ENCODE assay signal across 11 mouse cellular contexts in genomic region chr14:122468971-122469755, GRCm38 (mm10). TPM values are rescaled to one million over a fixed set of nuclear protein-coding genes. Genes with fewer than 3 reads are reported as not detected.
A peak's percentile ranks its signal among the peaks of the same experiment; 100 is the strongest.
DNase-seq lines count a peak whose midpoint lies in the region; ATAC-seq lines count a peak whose summit lies in the region.
"Had no signal": no experiment of that assay in that cellular context is flagged by ENCODE, and none has a peak within 500 bp of the region (broad histone marks: within the 10 kb centered on the region; RNA-seq: fewer than 3 reads in every experiment).

No protein-coding gene starts in this region.

- no peaks in the 10 kb centered on the region for H3K9me3 ChIP-seq in embryonic facial prominence, embryonic 14.5 days (ENCODE audit: control insufficient read depth, low read length)
- H3K9me3 ChIP-seq in limb, embryonic 11.5 days (ENCODE audit: control insufficient read depth, low read length), result no peaks in the 10 kb centered on the region
- H3K9me3 ChIP-seq: liver, embryonic 13.5 days; stomach, embryonic 15.5 days had no signal

- H3K36me3 ChIP-seq in embryonic facial prominence, embryonic 14.5 days (ENCODE audit: control insufficient read depth, insufficient read depth, low read length), result no peaks in the 10 kb centered on the region
- no peaks in the 10 kb centered on the region for H3K36me3 ChIP-seq in limb, embryonic 11.5 days (ENCODE audit: control insufficient read depth, insufficient read depth, low read length)
- H3K36me3 ChIP-seq: G1E; liver, embryonic 13.5 days; stomach, embryonic 15.5 days had no signal

- H3K27me3 ChIP-seq in embryonic facial prominence, embryonic 14.5 days (replicated peaks; ENCODE audit: control insufficient read depth, insufficient read depth, low read length), result peaks cover 99% of the 10 kb centered on the region
- peaks cover 22% of the 10 kb centered on the region for H3K27me3 ChIP-seq in limb, embryonic 11.5 days (ENCODE audit: control insufficient read depth, insufficient read depth, low read length)

- peak overlapping the region; percentile 7; the same call in 1 of the 2 replicates for H3K4me2 ChIP-seq in embryonic facial prominence, embryonic 14.5 days (ENCODE audit: low read depth, low read length)
- peak overlapping the region; percentile 55 for H3K4me2 ChIP-seq in limb, embryonic 11.5 days (ENCODE audit: low read depth, severe bottlenecking)
- H3K4me2 ChIP-seq: liver, embryonic 13.5 days; stomach, embryonic 15.5 days had no signal

- no peak overlapping the region for H3K9ac ChIP-seq in embryonic facial prominence, embryonic 14.5 days (ENCODE audit: low read depth, low read length)
- H3K9ac ChIP-seq in limb, embryonic 11.5 days (ENCODE audit: low read length), result peak overlapping the region; percentile 43
- H3K9ac ChIP-seq: liver, embryonic 13.5 days; stomach, embryonic 15.5 days had no signal

- H3K4me3 ChIP-seq in embryonic facial prominence, embryonic 14.5 days (ENCODE audit: low read depth, low read length), result no peak overlapping the region
- H3K4me3 ChIP-seq in limb, embryonic 11.5 days (ENCODE audit: low read depth, low read length), result peak overlapping the region; percentile 12
- H3K4me3 ChIP-seq: liver, embryonic 13.5 days; stomach, embryonic 15.5 days had no signal

- ATAC-seq in embryonic facial prominence, embryonic 14.5 days (ENCODE audit: low read depth), result no peak
- no peak for ATAC-seq in limb, embryonic 11.5 days (ENCODE audit: insufficient number of reproducible peaks, low FRiP score, low TSS enrichment, low read depth)
- no peak for ATAC-seq in CD4-positive, CD25-positive, alpha-beta regulatory T cell, adult 4 months

- peaks cover 8% of the 10 kb centered on the region; the same call in 1 of the 2 replicates for H3K4me1 ChIP-seq in embryonic facial prominence, embryonic 14.5 days (ENCODE audit: control insufficient read depth, insufficient read depth, low read length)
- H3K4me1 ChIP-seq in limb, embryonic 11.5 days (ENCODE audit: control insufficient read depth, insufficient read depth, low read length), result peaks cover 20% of the 10 kb centered on the region

- 7% methylated on average over 28 of the region's 28 CpGs for WGBS in embryonic facial prominence, embryonic 14.5 days
- 1% methylated on average over 28 of the region's 28 CpGs for WGBS in limb, embryonic 11.5 days

- peak; percentile 10 for DNase-seq in right cerebral cortex, postnatal 25 days
- DNase-seq in right cerebral cortex, adult 2 months (ENCODE audit: low spot score in 2 of 2), result no peak
- DNase-seq in embryonic facial prominence, embryonic 14.5 days (ENCODE audit: low spot score), result no peak
- peak; percentile 77 for DNase-seq in limb, embryonic 11.5 days (ENCODE audit: low spot score)
- DNase-seq in retina, postnatal 1 day, result peak; percentile 51
- DNase-seq in frontal cortex, postnatal 10 days (ENCODE audit: low spot score in 2 of 2), result no peak
- no peak for DNase-seq in ovary, postnatal 36 days (ENCODE audit: low spot score)
- DNase-seq: liver, embryonic 13.5 days had no signal

- no peak overlapping the region for H3K27ac ChIP-seq in embryonic facial prominence, embryonic 14.5 days (replicated peaks; ENCODE audit: low read depth, low read length)
- peak overlapping the region; percentile 67; the same call in 1 of the 2 replicates for H3K27ac ChIP-seq in limb, embryonic 11.5 days (replicated peaks; ENCODE audit: low read depth, low read length)
- H3K27ac ChIP-seq: liver, embryonic 13.5 days; stomach, embryonic 15.5 days had no signal

RNA-seq across cellular contexts. Expression of gene Zic5, which starts 3.7 kb away (rescaled TPM):
- 1.9 and 2.1 TPM in 2 replicates for polyA plus RNA-seq in embryonic facial prominence, embryonic 14.5 days (2014; fragmentation: Nextera tagmentation; extraction: Ambion mirVana)
- polyA plus RNA-seq in limb, embryonic 11.5 days (2014; fragmentation: Nextera tagmentation; extraction: Ambion mirVana), result 11.3 and 12.5 TPM in 2 replicates
- not detected for polyA plus RNA-seq in CD4-positive, CD25-positive, alpha-beta regulatory T cell, adult 4 months (2017; shearing (Covaris generic))
- polyA plus RNA-seq: G1E; stomach, embryonic 15.5 days had no signal

RNA-seq across cellular contexts. Expression of gene Zic2, which starts 6.1 kb away (rescaled TPM):
- 1.6 TPM in 2 replicates for polyA plus RNA-seq in embryonic facial prominence, embryonic 14.5 days (2014; fragmentation: Nextera tagmentation; extraction: Ambion mirVana)
- 5.1 and 5.6 TPM in 2 replicates for polyA plus RNA-seq in limb, embryonic 11.5 days (2014; fragmentation: Nextera tagmentation; extraction: Ambion mirVana)
- polyA plus RNA-seq in CD4-positive, CD25-positive, alpha-beta regulatory T cell, adult 4 months (2017; shearing (Covaris generic)), result not detected
- polyA plus RNA-seq: G1E; liver, embryonic 13.5 days; stomach, embryonic 15.5 days had no signal

RNA-seq across cellular contexts. Expression of gene Gm5089, which starts 18.2 kb away (rescaled TPM):
- polyA plus RNA-seq in embryonic facial prominence, embryonic 14.5 days (2014; fragmentation: Nextera tagmentation; extraction: Ambion mirVana), result not detected in 2 replicates
- polyA plus RNA-seq in limb, embryonic 11.5 days (2014; fragmentation: Nextera tagmentation; extraction: Ambion mirVana), result 0.24 and 0.33 TPM in 2 replicates
- not detected for polyA plus RNA-seq in CD4-positive, CD25-positive, alpha-beta regulatory T cell, adult 4 months (2017; shearing (Covaris generic))
- polyA plus RNA-seq: G1E; liver, embryonic 13.5 days; stomach, embryonic 15.5 days had no signal

RNA-seq across cellular contexts. Expression of gene Gm10837, which starts 21.2 kb away (rescaled TPM):
- polyA plus RNA-seq in embryonic facial prominence, embryonic 14.5 days (2014; fragmentation: Nextera tagmentation; extraction: Ambion mirVana), result 0.14 TPM in 1 of 2 replicates, not detected in the other
- polyA plus RNA-seq in limb, embryonic 11.5 days (2014; fragmentation: Nextera tagmentation; extraction: Ambion mirVana), result 0.16 and 0.19 TPM in 2 replicates
- polyA plus RNA-seq in CD4-positive, CD25-positive, alpha-beta regulatory T cell, adult 4 months (2017; shearing (Covaris generic)), result not detected
- polyA plus RNA-seq: G1E; liver, embryonic 13.5 days; stomach, embryonic 15.5 days had no signal

Comparison
In these comparisons a context has a peak if more than half of its experiments do, and no peak if none do; other contexts are left out.
1. DNase-seq: peak in right cerebral cortex, postnatal 25 days (single experiment), limb, embryonic 11.5 days (single experiment) and retina, postnatal 1 day (single experiment); none in right cerebral cortex, adult 2 months (0 of 2), embryonic facial prominence, embryonic 14.5 days (single experiment), frontal cortex, postnatal 10 days (0 of 2) and ovary, postnatal 36 days (single experiment).